8 mouse cellular contexts compared by ENCODE assay signal in genomic region chr2:31449441-31449815, GRCm38 (mm10). TPM values are rescaled to one million over a fixed set of nuclear protein-coding genes. Genes with fewer than 3 reads are reported as not detected.
DNase-seq lines count a peak whose midpoint lies in the region; ATAC-seq and TF ChIP-seq lines count a peak whose summit lies in the region.

No protein-coding gene starts in this region.

- no peak overlapping the region for H3K9ac ChIP-seq in MEL (ENCODE audit: control insufficient read depth, low read depth, low read length, poor library complexity, severe bottlenecking)
- no peak overlapping the region for H3K9ac ChIP-seq in forebrain, embryonic 15.5 days (replicated peaks)
- H3K9ac ChIP-seq in midbrain, embryonic 12.5 days (replicated peaks): no peak overlapping the region
- H3K9ac ChIP-seq in stomach, postnatal 0 days (ENCODE audit: low read length): no peak overlapping the region

- H3K4me3 ChIP-seq in gastrocnemius, adult 2 months: no peak overlapping the region
- H3K4me3 ChIP-seq in MEL (ENCODE audit: control insufficient read depth in 1 of 2, insufficient read depth in 1 of 2, low read depth in 2 of 2, low read length in 2 of 2): no peak overlapping the region
- no peak overlapping the region for H3K4me3 ChIP-seq in forebrain, embryonic 15.5 days
- no peak overlapping the region for H3K4me3 ChIP-seq in layer of hippocampus, adult 2 months
- H3K4me3 ChIP-seq in midbrain, embryonic 12.5 days: no peak overlapping the region
- H3K4me3 ChIP-seq in stomach, postnatal 0 days (ENCODE audit: low read depth, low read length): no peak overlapping the region

- peaks cover 6 to 17% of the 10 kb centered on the region in 2 experiments for H3K4me1 ChIP-seq in MEL (ENCODE audit: control insufficient read depth in 1 of 2, insufficient read depth in 2 of 2, low read length in 2 of 2)
- H3K4me1 ChIP-seq in forebrain, embryonic 15.5 days: peaks cover 25% of the 10 kb centered on the region
- peaks cover 26% of the 10 kb centered on the region for H3K4me1 ChIP-seq in midbrain, embryonic 12.5 days
- H3K4me1 ChIP-seq in stomach, postnatal 0 days (replicated peaks; ENCODE audit: control insufficient read depth, insufficient read depth): 0 out of 2 replicates have a peak, but pooled peaks cover 3% of the 10 kb centered on the region

- ATAC-seq in forebrain, embryonic 15.5 days (replicated peaks): peak; percentile 89
- ATAC-seq in midbrain, embryonic 12.5 days (ENCODE audit: low FRiP score, low read depth): peak; percentile 66; the same call in 1 of the 2 replicates
- peak; percentile 46; the same call in 1 of the 2 replicates for ATAC-seq in stomach, postnatal 0 days (ENCODE audit: low FRiP score, low TSS enrichment)

- H3K27ac ChIP-seq in gastrocnemius, adult 2 months: no peak overlapping the region
- H3K27ac ChIP-seq in MEL (ENCODE audit: control insufficient read depth, low read depth, low read length): no peak overlapping the region
- peak overlapping the region; percentile 21 for H3K27ac ChIP-seq in forebrain, embryonic 15.5 days (replicated peaks)
- peak overlapping the region; percentile 75; the same call in 1 of the 2 replicates for H3K27ac ChIP-seq in layer of hippocampus, adult 2 months
- no peak overlapping the region for H3K27ac ChIP-seq in midbrain, embryonic 12.5 days (replicated peaks)
- H3K27ac ChIP-seq in stomach, postnatal 0 days (replicated peaks): 0 out of 2 replicates have a peak overlapping the region, but pooled peaks have one; percentile 45

- H3K36me3 ChIP-seq in MEL (ENCODE audit: control insufficient read depth in 1 of 2, insufficient read depth in 2 of 2, low read length in 2 of 2): peaks cover 0 to 6% of the 10 kb centered on the region in 2 experiments; a peak in 1 of 4 replicates
- no peaks in the 10 kb centered on the region for H3K36me3 ChIP-seq in forebrain, embryonic 15.5 days
- H3K36me3 ChIP-seq in midbrain, embryonic 12.5 days: no peaks in the 10 kb centered on the region
- no peaks in the 10 kb centered on the region for H3K36me3 ChIP-seq in stomach, postnatal 0 days (ENCODE audit: control insufficient read depth, insufficient read depth, low read length)

- TF ChIP-seq RAD21 in MEL (IDR thresholded peaks at IDR 0.05; ENCODE audit: low read depth, low read length): no peak

- no peak for TF ChIP-seq CTCF in gastrocnemius, adult 2 months (IDR thresholded peaks at IDR 0.05)
- no peak for TF ChIP-seq CTCF in MEL (IDR thresholded peaks at IDR 0.05 in 2 of 3, conservative IDR thresholded peaks at IDR 0.05 in 1 of 3; ENCODE audit: control insufficient read depth in 1 of 3, insufficient read depth in 1 of 3, low read depth in 2 of 3, low read length in 3 of 3, poor library complexity in 1 of 3, severe bottlenecking in 1 of 3)
- no peak for TF ChIP-seq CTCF in layer of hippocampus, adult 2 months (conservative IDR thresholded peaks at IDR 0.05)
- no peak for TF ChIP-seq CTCF in stomach, postnatal 0 days (IDR thresholded peaks at IDR 0.05; ENCODE audit: low read depth)

- DNase-seq in gastrocnemius, postnatal 10 days: peak; percentile 60
- no peak for DNase-seq in gastrocnemius, adult 2 months
- peak; percentile 39 for DNase-seq in MEL (ENCODE audit: low read depth, low spot score)
- DNase-seq in layer of hippocampus, adult 2 months (ENCODE audit: low spot score in 2 of 2): peak; percentile 29 to 72
- peak; percentile 36 for DNase-seq in stomach, postnatal 0 days (ENCODE audit: low spot score)
- no peak for DNase-seq in thymus, postnatal 10 days (ENCODE audit: low spot score in 2 of 2)

- TF ChIP-seq POLR2A in MEL (IDR thresholded peaks at IDR 0.05; ENCODE audit: control insufficient read depth in 1 of 2, insufficient read depth in 1 of 2, low read depth in 1 of 2, low read length in 2 of 2, poor library complexity in 1 of 2): no peak

- no peaks in the 10 kb centered on the region for H3K79me2 ChIP-seq in MEL (ENCODE audit: control insufficient read depth, insufficient read depth, low read length, poor library complexity)

- 23% methylated on average over 4 of the region's 4 CpGs for WGBS in forebrain, embryonic 15.5 days
- 46% methylated on average over 4 of the region's 4 CpGs for WGBS in midbrain, embryonic 12.5 days
- 47% methylated on average over 4 of the region's 4 CpGs for WGBS in stomach, postnatal 0 days

- H3K9me3 ChIP-seq in MEL (replicated peaks; ENCODE audit: insufficient read depth, low read length): no peaks in the 10 kb centered on the region
- H3K9me3 ChIP-seq in forebrain, embryonic 15.5 days: no peaks in the 10 kb centered on the region
- no peaks in the 10 kb centered on the region for H3K9me3 ChIP-seq in midbrain, embryonic 12.5 days
- H3K9me3 ChIP-seq in stomach, postnatal 0 days (ENCODE audit: control insufficient read depth, low read length): no peaks in the 10 kb centered on the region

- intact Hi-C loops in gastrocnemius, adult 2 months (cut with DNase I): no loop called here

- no peak overlapping the region for H3K4me2 ChIP-seq in forebrain, embryonic 15.5 days (replicated peaks)
- H3K4me2 ChIP-seq in midbrain, embryonic 12.5 days (replicated peaks): no peak overlapping the region
- no peak overlapping the region for H3K4me2 ChIP-seq in stomach, postnatal 0 days (replicated peaks; ENCODE audit: low read depth)

- no peaks in the 10 kb centered on the region for H3K27me3 ChIP-seq in MEL (ENCODE audit: control insufficient read depth in 1 of 2, insufficient read depth in 2 of 2, low read length in 2 of 2)
- no peaks in the 10 kb centered on the region for H3K27me3 ChIP-seq in forebrain, embryonic 15.5 days
- peaks cover 28% of the 10 kb centered on the region for H3K27me3 ChIP-seq in midbrain, embryonic 12.5 days
- no peaks in the 10 kb centered on the region for H3K27me3 ChIP-seq in stomach, postnatal 0 days (ENCODE audit: control insufficient read depth, insufficient read depth, low read length)

- TF ChIP-seq EP300 in MEL (IDR thresholded peaks at IDR 0.05; ENCODE audit: low read depth in 1 of 2, low read length in 2 of 2): no peak
- no peak for TF ChIP-seq EP300 in stomach, postnatal 0 days (optimal IDR thresholded peaks at IDR 0.05)

TF ChIP-seq in MEL, 35 proteins besides CTCF, POLR2A, EP300 and RAD21:
- TF ChIP-seq ETS1 (IDR thresholded peaks at IDR 0.05; ENCODE audit: low read depth, low read length): peak; percentile 86
- TF ChIP-seq MEF2A (IDR thresholded peaks at IDR 0.05; ENCODE audit: extremely low read depth, insufficient replicate concordance, low read depth, low read length, poor library complexity, severe bottlenecking): no peak

RNA-seq across cellular contexts. Expression of gene Ass1, which starts 20.6 kb away (rescaled TPM):
- 1 to 10 TPM; 1.5 to 1.9 TPM for total RNA-seq in gastrocnemius, postnatal 10 days (2021)
- 1 to 10 TPM; 2.6 to 3.9 TPM for total RNA-seq in gastrocnemius, adult 2 months (2021)
- 45.0 and 49.7 TPM in 2 replicates for total RNA-seq in MEL (2012; rRNA removed)
- 10 to 100 TPM in 1 of 2 experiments, not detected in 1; 88.0 TPM for polyA plus RNA-seq in MEL (2012; ENCODE audit: insufficient read depth in 1 of 2, insufficient read length in 2 of 2, low read depth in 1 of 2, low replicate concordance in 2 of 2, missing spikeins in 1 of 2)
- polyA plus RNA-seq in forebrain, embryonic 15.5 days (2015; fragmentation: Nextera tagmentation; extraction: Ambion mirVana): 4.5 and 6.3 TPM in 2 replicates
- total RNA-seq in layer of hippocampus, adult 2 months (2021): 10 to 100 TPM; 27.5 to 27.7 TPM
- 11.1 and 12.2 TPM in 2 replicates for polyA plus RNA-seq in midbrain, embryonic 12.5 days (2016; fragmentation: Nextera tagmentation; extraction: Ambion mirVana)
- 34.3 and 35.4 TPM in 2 replicates for polyA plus RNA-seq in stomach, postnatal 0 days (2015; fragmentation: Nextera tagmentation; extraction: Ambion mirVana)

Comparison
In these comparisons a context has a peak if more than half of its experiments do, and no peak if none do; other contexts are left out.
1. DNase-seq: peak in gastrocnemius, postnatal 10 days (single experiment), MEL (single experiment), layer of hippocampus, adult 2 months (2 of 2) and stomach, postnatal 0 days (single experiment); none in gastrocnemius, adult 2 months (single experiment) and thymus, postnatal 10 days (0 of 2).
2. H3K27ac ChIP-seq: peak in forebrain, embryonic 15.5 days (single experiment), layer of hippocampus, adult 2 months (single experiment) and stomach, postnatal 0 days (single experiment); none in gastrocnemius, adult 2 months (single experiment), MEL (single experiment) and midbrain, embryonic 12.5 days (single experiment).
3. Peak in every context shown above with its lines, with median percentiles within 50 percentile points of each other: ATAC-seq.